Mouse (Mus musculus) liver, embryonic 13.5 days (tissue): ENCODE measurements around the gene Slc17a5. TPM values are rescaled to one million over a fixed set of nuclear protein-coding genes. Genes with fewer than 3 reads are reported as not detected.

Experiments used
- ATAC-seq: fragments of 200-750 bp; cut with Nextera tagmentation; 2 replicates; pipeline ENCODE4 v1.8.0; 2017; ENCODE audit warnings: low read depth, mild to moderate bottlenecking, moderate number of reproducible peaks, moderate library complexity
- DNase-seq: peaks from one replicate; pipeline ENCODE4 v3.0.0; 2022
- H3K27ac ChIP-seq: fragments of 300-500 bp; sonication (generic); 2 replicates; pipeline ENCODE4 v1.5.1; 2015; ENCODE audit warnings: moderate library complexity, mild to moderate bottlenecking, inconsistent platforms
- H3K27me3 ChIP-seq: fragments of 300-500 bp; sonication (generic); 2 replicates; pipeline ENCODE4 v1.6.1; 2015; ENCODE audit warnings: mild to moderate bottlenecking, inconsistent platforms
- H3K36me3 ChIP-seq: fragments of 300-500 bp; sonication (generic); 2 replicates; pipeline ENCODE4 v1.6.1; 2015; ENCODE audit warnings: mild to moderate bottlenecking, inconsistent platforms
- H3K4me1 ChIP-seq: fragments of 300-500 bp; sonication (generic); replicated peaks from 2 replicates; pipeline ENCODE4 v1.6.1; 2015; ENCODE audit warnings: inconsistent platforms
- H3K4me2 ChIP-seq: fragments of 300-500 bp; sonication (generic); 2 replicates; pipeline ENCODE4 v1.6.1; 2015; ENCODE audit warnings: inconsistent platforms, mild to moderate bottlenecking, moderate library complexity
- H3K4me3 ChIP-seq: fragments of 300-500 bp; sonication (generic); replicated peaks from 2 replicates; pipeline ENCODE4 v1.5.1; 2015; ENCODE audit warnings: mild to moderate bottlenecking, inconsistent platforms
- H3K9ac ChIP-seq: fragments of 300-500 bp; sonication (generic); 2 replicates; pipeline ENCODE4 v1.6.1; 2015; ENCODE audit warnings: mild to moderate bottlenecking, inconsistent platforms
- H3K9me3 ChIP-seq: fragments of 300-500 bp; sonication (generic); replicated peaks from 2 replicates; pipeline ENCODE4 v1.6.1; 2016; ENCODE audit warnings: inconsistent platforms
- WGBS: fragments of 180-500 bp; shearing (Covaris S2); methylation state at CpG from one replicate; pipeline ENCODE4 v1.1.7; 2015; ENCODE audit not compliant: insufficient replicate concordance; 5-methylcytosine and 5-hydroxymethylcytosine counted together
- polyA plus RNA-seq: library from polyadenylated mRNA; unstranded; fragments of >200 nt; fragmentation: Nextera tagmentation; extraction: Ambion mirVana; gene quantifications from 2 replicates; pipeline ENCODE4 v1.2.1, GENCODE M21; 2015

Gene Slc17a5
- polyA plus RNA-seq: 4.5 and 5.6 TPM in 2 replicates

DNA sequence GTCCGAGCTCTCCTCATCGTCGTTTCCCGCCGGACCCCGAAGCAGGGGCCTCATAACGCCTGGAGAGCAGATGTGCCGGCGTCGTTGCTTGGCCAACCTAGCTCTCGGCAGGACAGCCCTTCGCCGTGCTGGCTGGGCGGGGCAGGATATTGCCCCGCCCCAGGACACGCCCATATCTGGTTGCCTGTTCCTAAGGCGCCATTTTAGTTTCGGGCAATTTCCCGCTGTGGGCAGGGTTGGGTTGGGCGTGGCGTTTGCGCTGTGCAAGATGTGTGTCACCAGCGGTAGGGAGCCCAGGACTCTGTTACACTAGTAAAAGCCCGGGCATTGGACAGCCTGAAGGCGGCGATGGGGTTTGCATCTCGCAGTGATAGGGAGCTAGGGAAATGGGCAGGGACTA lies at the start of gene Slc17a5:
TSS of gene Slc17a5 (minus strand) at position 128 of the 400 bp plus-strand sequence.
- peak within 1 kb of the TSS; percentile 79 for H3K9ac ChIP-seq
- ATAC-seq (peak; percentile 98), DNase-seq (peak; percentile 94)
- peaks cover 37% of the 10 kb centered on the region for H3K4me1 ChIP-seq
- H3K27ac ChIP-seq: peak within 1 kb of the TSS; percentile 47
- H3K9me3 ChIP-seq: no peaks in the 10 kb centered on the region
- H3K4me3 ChIP-seq: peak within 1 kb of the TSS; percentile 77
- peak within 1 kb of the TSS; percentile 85 for H3K4me2 ChIP-seq
- no peaks in the 10 kb centered on the region for H3K36me3 ChIP-seq
- 0% methylated on average over 27 of the region's 27 CpGs for WGBS
- no peaks in the 10 kb centered on the region for H3K27me3 ChIP-seq

DNA sequence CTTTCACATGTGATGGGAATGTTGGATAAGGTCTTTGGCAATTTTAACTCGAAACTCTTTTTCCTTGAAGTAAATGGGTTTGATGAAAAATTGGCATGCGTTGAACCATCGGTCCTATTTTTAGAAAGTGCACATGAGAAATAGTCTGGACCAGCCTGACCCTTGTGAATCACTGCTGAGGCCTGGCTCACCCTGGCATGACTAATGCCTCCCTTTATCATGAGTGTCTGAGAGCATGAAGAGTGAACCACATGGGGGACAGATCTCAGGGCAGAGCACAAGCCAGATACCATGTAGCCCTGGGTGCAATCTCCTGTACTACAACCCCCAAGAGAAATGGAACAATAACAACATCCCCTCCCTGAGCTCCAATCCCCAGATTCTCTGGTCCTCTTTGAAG lies 46.1 kb upstream of the Slc17a5 start:
- Histone ChIP-seq H3K36me3 (no peaks in the 10 kb centered on the region), H3K4me1 (no peaks in the 10 kb centered on the region), H3K4me2 (no peak overlapping the region), H3K9ac (no peak overlapping the region), H3K4me3 (no peak overlapping the region), H3K27me3 (no peaks in the 10 kb centered on the region), H3K27ac (no peak overlapping the region), H3K9me3 (no peaks in the 10 kb centered on the region)
- ATAC-seq (no peak), DNase-seq (no peak)
- 77% methylated on average over 3 of the region's 3 CpGs for WGBS

DNA sequence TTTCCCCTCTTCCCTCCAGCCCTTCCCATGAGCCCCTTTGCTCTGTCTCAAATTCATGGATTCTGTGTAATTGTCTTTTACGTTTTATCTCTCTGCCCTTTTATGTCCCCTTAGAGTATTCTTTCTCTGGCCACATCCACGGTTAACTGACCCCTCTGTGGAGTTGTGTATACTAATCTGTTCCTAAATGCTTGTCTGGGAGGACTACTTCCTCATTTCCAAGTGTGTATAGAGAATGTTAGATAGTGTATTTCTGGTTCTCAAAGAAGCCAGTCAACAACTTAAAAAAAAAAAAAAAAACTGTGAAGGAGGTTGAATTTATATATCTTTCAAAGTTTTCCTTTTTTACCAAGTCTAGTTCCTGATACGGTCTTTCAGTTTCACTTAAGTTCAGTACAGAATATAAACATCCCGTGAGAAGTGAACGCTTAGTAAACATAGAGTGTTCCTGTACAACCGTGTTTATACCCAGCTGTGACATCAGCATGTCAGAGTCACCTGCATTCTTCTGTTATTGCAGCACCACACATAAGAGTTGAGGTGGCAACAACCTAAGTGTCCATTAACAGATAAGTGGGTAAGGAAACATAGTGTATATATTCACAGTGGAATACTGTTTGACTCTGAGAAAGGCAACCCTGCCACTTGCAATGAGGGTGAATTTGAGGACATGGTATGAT lies 44.1 kb upstream of the Slc17a5 start:
- Histone ChIP-seq H3K36me3 (no peaks in the 10 kb centered on the region), H3K27ac (no peak overlapping the region), H3K4me3 (no peak overlapping the region), H3K9me3 (no peaks in the 10 kb centered on the region), H3K4me1 (no peaks in the 10 kb centered on the region), H3K9ac (no peak overlapping the region), H3K27me3 (no peaks in the 10 kb centered on the region), H3K4me2 (no peak overlapping the region)
- ATAC-seq (no peak), DNase-seq (no peak)
- 49% methylated on average over 6 of the region's 6 CpGs for WGBS

DNA sequence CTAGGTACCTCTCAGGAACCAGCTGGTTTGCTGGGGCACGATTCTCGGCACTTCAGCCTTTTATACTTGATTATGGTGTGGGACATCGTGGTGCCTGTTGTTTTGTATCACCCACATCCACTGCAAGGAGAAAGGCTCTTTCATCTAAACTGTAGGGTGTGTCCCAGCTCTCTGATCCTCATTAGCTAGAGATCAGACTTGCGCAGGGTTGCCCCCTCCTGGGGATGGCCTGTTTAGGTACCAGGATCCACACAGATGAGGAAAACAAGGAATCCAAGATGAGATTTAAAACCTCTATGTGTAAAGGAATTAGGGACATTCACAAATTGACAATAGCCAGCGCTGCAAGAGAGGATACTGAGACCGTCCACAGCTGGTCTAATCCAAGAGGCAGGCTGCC lies 42.1 kb upstream of the Slc17a5 start:
- Histone ChIP-seq H3K4me1 (no peaks in the 10 kb centered on the region), H3K27me3 (no peaks in the 10 kb centered on the region), H3K36me3 (no peaks in the 10 kb centered on the region), H3K9me3 (no peaks in the 10 kb centered on the region), H3K4me3 (no peak overlapping the region), H3K9ac (no peak overlapping the region), H3K4me2 (no peak overlapping the region), H3K27ac (no peak overlapping the region)
- ATAC-seq: no peak
- no peak for DNase-seq
- WGBS: 56% methylated on average over 6 of the region's 6 CpGs

DNA sequence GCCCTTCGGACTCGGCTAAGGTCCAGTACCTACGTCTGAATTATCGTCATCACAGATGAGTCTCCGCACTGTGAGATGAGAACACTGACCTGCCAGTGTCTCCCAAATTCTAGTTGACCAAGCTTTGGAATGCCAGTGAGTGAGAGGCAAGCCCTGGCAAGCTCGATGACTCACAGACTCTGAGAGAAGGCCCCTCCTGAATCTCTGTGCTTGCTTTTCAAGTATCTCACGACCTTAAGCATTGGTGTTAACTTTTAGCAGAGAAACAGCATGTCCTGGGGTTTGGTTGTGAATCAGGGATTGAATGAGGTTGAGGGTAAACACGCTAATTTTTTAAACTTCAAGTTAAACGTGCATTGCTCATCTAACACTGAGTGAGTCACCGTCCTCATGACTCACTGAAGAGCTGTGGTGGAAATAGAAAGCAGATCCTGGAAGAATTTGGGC lies 35.5 kb upstream of the Slc17a5 start:
- DNase-seq (no peak), ATAC-seq (no peak)
- Histone ChIP-seq H3K27ac (no peak overlapping the region), H3K4me1 (no peaks in the 10 kb centered on the region), H3K9ac (no peak overlapping the region), H3K9me3 (no peaks in the 10 kb centered on the region), H3K36me3 (no peaks in the 10 kb centered on the region), H3K4me2 (no peak overlapping the region), H3K4me3 (no peak overlapping the region), H3K27me3 (0 out of 2 replicates have a peak, but pooled peaks cover 6% of the 10 kb centered on the region)
- 57% methylated on average over 10 of the region's 10 CpGs for WGBS

DNA sequence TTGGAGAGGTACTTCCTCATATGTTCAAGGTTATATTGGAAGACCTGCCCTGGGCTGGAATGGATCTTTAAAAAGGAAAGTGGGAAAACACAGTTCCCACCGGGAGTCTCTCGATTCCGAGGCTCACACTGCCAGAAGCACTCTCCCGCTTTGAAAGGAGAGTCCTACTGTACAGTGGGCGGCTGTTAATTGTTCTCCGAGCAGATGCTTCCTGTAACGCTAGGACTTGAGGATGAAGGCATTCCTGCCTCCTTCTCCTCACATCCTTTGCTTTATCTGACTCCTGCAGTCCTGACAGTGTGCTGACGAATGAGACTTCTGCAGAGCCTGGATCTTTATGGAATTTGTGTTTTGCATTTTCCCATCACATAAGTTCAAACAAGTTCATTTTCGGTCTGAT lies 31.4 kb upstream of the Slc17a5 start:
- peaks cover 37% of the 10 kb centered on the region for H3K27me3 ChIP-seq
- no peak overlapping the region for H3K4me2 ChIP-seq
- no peaks in the 10 kb centered on the region for H3K9me3 ChIP-seq
- DNase-seq (no peak), ATAC-seq (no peak)
- 45% methylated on average over 9 of the region's 9 CpGs for WGBS
- H3K4me1 ChIP-seq: 0 out of 2 replicates have a peak, but pooled peaks cover 3% of the 10 kb centered on the region
- no peaks in the 10 kb centered on the region for H3K36me3 ChIP-seq
- no peak overlapping the region for H3K27ac ChIP-seq
- no peak overlapping the region for H3K4me3 ChIP-seq
- no peak overlapping the region for H3K9ac ChIP-seq

DNA sequence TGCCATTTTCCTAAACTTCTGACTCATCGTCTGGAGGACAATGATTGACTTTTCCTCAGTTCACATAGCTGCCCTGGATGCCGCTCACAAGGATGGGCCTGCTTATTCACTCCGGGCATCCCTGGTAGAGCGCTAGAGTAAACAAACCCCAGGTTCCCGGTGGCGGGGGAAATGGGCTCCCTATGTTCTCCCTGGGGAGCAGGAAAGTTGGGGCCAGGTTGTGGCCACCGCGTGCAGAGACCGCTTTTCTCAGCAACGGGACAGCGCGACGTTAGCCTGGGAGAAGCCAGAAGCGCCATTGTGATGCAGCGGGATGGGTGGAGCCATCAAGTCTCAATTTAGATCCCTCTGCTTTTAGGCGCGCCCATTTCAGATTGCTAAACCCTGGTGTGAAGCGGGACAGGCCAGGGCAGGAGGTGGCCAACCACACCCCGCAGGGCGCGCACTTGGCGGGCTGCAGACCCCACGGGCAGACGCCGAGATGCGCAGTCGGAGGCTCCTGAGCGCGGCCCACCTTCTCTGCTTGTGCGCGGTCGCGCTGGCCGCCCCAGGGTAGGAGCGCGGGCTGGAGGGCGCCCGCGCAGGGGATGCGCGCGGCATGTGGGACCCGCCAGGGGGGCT lies 27.7 kb upstream of the Slc17a5 start, which contains the start of gene Cd109:
TSS of gene Cd109 (plus strand) at position 146 of the 621 bp plus-strand sequence.
- peak within 1 kb of the TSS; percentile 50 for H3K4me3 ChIP-seq
- peaks cover 46% of the 10 kb centered on the region for H3K27me3 ChIP-seq
- no peaks in the 10 kb centered on the region for H3K9me3 ChIP-seq
- H3K9ac ChIP-seq: no peak within 1 kb of the TSS
- ATAC-seq (no peak), DNase-seq (no peak)
- no peaks in the 10 kb centered on the region for H3K36me3 ChIP-seq
- 2% methylated on average over 43 of the region's 43 CpGs for WGBS
- H3K27ac ChIP-seq: no peak within 1 kb of the TSS
- 0 out of 2 replicates have a peak, but pooled peaks cover 3% of the 10 kb centered on the region for H3K4me1 ChIP-seq
- H3K4me2 ChIP-seq: peak within 1 kb of the TSS; percentile 64

DNA sequence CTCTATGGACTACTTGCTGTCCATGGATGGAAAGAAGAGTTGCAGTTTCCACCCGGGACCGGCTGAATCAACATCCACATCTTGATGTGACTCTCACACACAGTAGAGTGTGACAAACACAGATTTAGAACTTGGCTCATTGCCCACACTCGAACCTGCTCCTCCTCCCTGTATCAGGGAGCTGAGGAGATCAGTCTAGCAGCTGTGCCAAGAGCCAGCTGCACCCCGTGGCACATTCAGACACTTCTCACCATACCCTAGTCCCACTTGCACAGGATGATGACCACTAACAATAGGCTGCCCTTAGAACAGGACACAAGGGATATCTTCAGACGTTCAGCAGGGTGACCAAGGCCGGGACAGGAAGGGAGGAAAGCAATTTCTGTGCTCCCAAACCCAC lies 26.4 kb upstream of the Slc17a5 start:
- DNase-seq: no peak
- no peak overlapping the region for H3K4me3 ChIP-seq

DNA sequence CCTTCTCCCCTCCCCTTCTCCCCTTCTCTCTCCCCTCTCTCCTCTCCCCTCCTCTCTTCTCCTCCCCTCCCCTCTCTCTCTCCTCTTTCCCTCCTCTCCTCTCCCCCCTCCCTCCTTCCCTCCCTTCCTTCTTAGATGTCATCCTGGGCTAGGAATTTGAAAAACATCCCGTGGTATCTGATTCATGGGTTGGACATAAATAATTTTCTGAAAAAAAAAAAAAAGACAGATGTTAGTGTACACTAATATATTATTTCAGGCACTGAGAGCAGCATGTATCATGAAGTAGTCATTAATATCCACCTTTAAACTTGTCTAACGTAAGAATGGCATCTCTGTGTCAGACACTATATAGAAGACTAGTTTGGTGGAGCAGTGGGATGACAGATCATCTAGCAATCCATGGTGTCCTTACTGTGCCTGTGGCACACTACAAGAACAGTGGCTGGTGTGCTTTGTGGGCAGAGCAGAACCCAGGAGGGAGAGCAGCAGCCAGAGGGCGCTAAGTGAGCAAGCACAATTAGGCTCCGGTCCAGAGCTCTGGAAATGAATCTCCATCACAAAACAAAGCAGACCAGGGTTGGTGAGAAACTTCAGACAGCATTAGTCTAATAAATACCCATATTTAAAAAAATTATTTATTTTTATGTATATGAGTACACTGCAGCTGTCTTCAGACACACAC lies 13.3 kb upstream of the Slc17a5 start:
- no peak for ATAC-seq
- WGBS: 50% methylated on average over 4 of the region's 4 CpGs
- Histone ChIP-seq H3K36me3 (no peaks in the 10 kb centered on the region), H3K4me2 (no peak overlapping the region), H3K27me3 (no peaks in the 10 kb centered on the region), H3K9me3 (no peaks in the 10 kb centered on the region), H3K4me3 (no peak overlapping the region), H3K9ac (no peak overlapping the region), H3K27ac (no peak overlapping the region), H3K4me1 (no peaks in the 10 kb centered on the region)
- peak; percentile 27 for DNase-seq

More for the DNA sequence above, 26.4 kb upstream of the Slc17a5 start:
- Histone ChIP-seq H3K36me3 (no peaks in the 10 kb centered on the region), H3K27me3 (peaks cover 46% of the 10 kb centered on the region), H3K4me2 (no peak overlapping the region), H3K27ac (no peak overlapping the region), H3K9ac (no peak overlapping the region), H3K9me3 (no peaks in the 10 kb centered on the region), H3K4me1 (0 out of 2 replicates have a peak, but pooled peaks cover 3% of the 10 kb centered on the region)
- ATAC-seq: no peak
- 44% methylated on average over 6 of the region's 6 CpGs for WGBS

DNA sequence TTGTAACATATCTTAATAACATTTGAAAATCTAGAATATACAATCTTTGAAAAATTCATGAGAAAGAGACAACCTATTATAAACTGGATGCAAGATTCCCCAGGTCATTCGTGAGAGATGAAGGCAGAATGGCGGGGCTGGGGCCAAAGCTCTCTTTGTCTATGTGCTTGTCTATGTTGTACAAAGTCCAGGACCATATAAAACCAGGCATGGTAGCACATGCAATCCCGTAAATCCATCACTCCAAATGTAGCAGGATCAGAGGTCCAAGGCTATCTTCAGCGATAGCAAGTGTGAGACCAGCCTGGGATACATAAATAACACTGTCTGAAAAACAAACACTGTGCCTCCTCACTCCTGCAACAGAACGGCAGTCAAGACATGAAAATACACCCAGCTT lies 12.1 kb upstream of the Slc17a5 start:
- Histone ChIP-seq H3K9me3 (no peaks in the 10 kb centered on the region), H3K9ac (no peak overlapping the region), H3K36me3 (no peaks in the 10 kb centered on the region), H3K4me3 (no peak overlapping the region), H3K4me1 (peaks cover 7% of the 10 kb centered on the region), H3K27me3 (no peaks in the 10 kb centered on the region), H3K4me2 (no peak overlapping the region), H3K27ac (no peak overlapping the region)
- DNase-seq (no peak), ATAC-seq (no peak)
- 60% methylated on average over 5 of the region's 5 CpGs for WGBS

DNA sequence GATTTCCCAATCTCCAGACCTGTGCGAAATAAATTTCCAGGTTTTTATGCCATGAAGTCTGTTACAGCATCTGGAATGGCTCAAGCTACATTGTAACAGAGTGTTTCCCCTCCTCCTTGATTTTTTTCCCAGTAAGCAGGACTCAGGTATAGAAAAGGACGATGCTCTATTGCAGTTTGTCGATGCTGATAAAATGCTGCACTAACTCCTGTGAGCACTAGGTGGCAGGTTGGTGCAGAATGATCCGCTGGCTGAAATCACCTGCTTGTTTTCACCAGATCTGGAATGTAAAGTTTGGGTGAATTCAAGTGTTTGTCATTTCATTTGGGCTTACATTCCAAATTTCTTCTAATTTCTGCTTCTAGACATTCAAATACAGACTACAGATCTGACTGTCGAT lies 9.0 kb upstream of the Slc17a5 start:
- H3K4me1 ChIP-seq: peaks cover 7% of the 10 kb centered on the region
- 5% methylated on average over 5 of the region's 5 CpGs for WGBS

More for the DNA sequence above, 9.0 kb upstream of the Slc17a5 start:
- no peaks in the 10 kb centered on the region for H3K36me3 ChIP-seq
- no peak overlapping the region for H3K4me2 ChIP-seq
- H3K27ac ChIP-seq: no peak overlapping the region
- DNase-seq (no peak), ATAC-seq (no peak)
- H3K9ac ChIP-seq: no peak overlapping the region
- H3K4me3 ChIP-seq: no peak overlapping the region
- H3K27me3 ChIP-seq: no peaks in the 10 kb centered on the region
- H3K9me3 ChIP-seq: no peaks in the 10 kb centered on the region
